Mouse (Mus musculus) ES-E14 (cell line): ENCODE data around the gene Cyp27b1.

Experiments used
- CHD2 ChIP-seq: IDR thresholded peaks from 2 replicates; pipeline ENCODE4 v1.6.1; 2014; ENCODE audit warnings: mild to moderate bottlenecking, low read depth, low read length, inconsistent platforms
- HCFC1 ChIP-seq: IDR thresholded peaks from 2 replicates; pipeline ENCODE4 v1.6.1; 2012; ENCODE audit warnings: low read length, inconsistent platforms, borderline replicate concordance; ENCODE audit not compliant: insufficient read depth
- MAFK ChIP-seq: IDR thresholded peaks from 2 replicates; pipeline ENCODE4 v1.6.1; 2014; ENCODE audit warnings: mild to moderate bottlenecking, low read depth, low read length, inconsistent platforms; ENCODE audit not compliant: insufficient read depth
- ZC3H11A ChIP-seq: IDR thresholded peaks from 2 replicates; pipeline ENCODE4 v1.6.1; 2012; ENCODE audit warnings: low read depth, mild to moderate bottlenecking, inconsistent platforms, low read length, borderline replicate concordance
- ZNF384 ChIP-seq: IDR thresholded peaks from 2 replicates; pipeline ENCODE4 v1.6.1; 2012; ENCODE audit warnings: low read depth, low read length, inconsistent platforms

DNA sequence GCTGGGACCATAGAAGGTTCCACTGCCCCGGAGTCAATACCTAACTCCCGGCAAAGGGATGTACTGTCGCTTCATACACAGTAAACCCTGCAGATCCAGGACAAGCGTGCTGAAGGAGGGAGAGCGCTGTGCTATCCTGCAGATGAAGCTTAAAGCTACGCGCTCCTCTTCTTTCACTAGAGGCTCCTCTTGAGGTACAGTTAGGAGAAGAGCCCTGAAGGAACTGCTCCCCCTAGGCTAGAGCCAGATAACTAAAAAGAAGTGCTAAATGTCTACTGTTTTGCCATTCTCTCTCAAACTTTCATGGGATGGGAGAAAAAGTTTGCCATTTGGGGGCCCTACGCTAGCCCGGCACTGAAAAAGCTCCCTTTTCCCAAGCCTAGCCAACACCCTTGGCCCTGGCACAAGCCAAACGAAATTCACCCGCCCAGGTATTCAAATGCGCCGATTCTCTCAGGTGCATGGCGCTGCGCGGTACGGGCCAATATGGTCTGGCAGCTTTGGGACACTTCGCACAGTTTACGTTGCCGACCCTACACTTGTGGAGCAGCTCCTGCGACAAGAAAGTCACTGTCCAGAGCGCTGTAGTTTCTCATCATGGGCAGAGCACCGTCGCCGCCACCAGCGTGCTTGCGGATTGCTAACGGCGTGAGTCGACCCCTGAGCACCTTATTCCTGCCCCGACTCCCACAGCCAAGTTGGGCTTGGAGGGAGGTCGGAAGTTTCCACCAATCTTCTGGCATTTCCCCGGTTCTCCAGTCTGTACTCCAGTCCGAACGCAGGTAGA is 751 bp downstream of the Cyp27b1 start:
- TF ChIP-seq ZC3H11A (no peak), HCFC1 (no peak), ZNF384 (no peak), CHD2 (no peak), MAFK (no peak)
